Mouse (Mus musculus): ENCODE results near the gene Trappc3. TPM values are rescaled to one million over a fixed set of nuclear protein-coding genes. Genes with fewer than 3 reads are reported as not detected.
"Not testable (repeated sequence)": the region's sequence is repeated elsewhere in the genome, so short reads cannot be mapped to it uniquely, and the experiment has no call there.

Gene Trappc3
- 59.6 and 72.8 TPM in 2 replicates for polyA plus RNA-seq (2012; rRNA removed)

GRCm38 (mm10) chr4:126262119-126262807, at the start of gene Trappc3:
Trappc3 (plus strand) TSS chr4:126262325.
- peak; percentile 56 for DNase-seq (ENCODE audit: low read depth)

- DNase-seq (ENCODE audit: low read depth) = no peak
Observed at GRCm38 (mm10) chr4:126217771-126218170, 44.4 kb upstream of the Trappc3 start.

- not testable (repeated sequence) for DNase-seq (ENCODE audit: low read depth)
Observed at GRCm38 (mm10) chr4:126219540-126219939, 42.6 kb upstream of the Trappc3 start.

GRCm38 (mm10) chr4:126220045-126220444, 42.1 kb upstream of the Trappc3 start:
- no peak for DNase-seq (ENCODE audit: low read depth)

GRCm38 (mm10) chr4:126222631-126223030, 39.5 kb upstream of the Trappc3 start:
- DNase-seq (ENCODE audit: low read depth) = no peak

GRCm38 (mm10) chr4:126226640-126227039, 35.5 kb upstream of the Trappc3 start:
- no peak for DNase-seq (ENCODE audit: low read depth)

- DNase-seq (ENCODE audit: low read depth) = peak; percentile 37
Observed at GRCm38 (mm10) chr4:126227077-126227761, 34.9 kb upstream of the Trappc3 start.

- DNase-seq (ENCODE audit: low read depth) = no peak
Observed at GRCm38 (mm10) chr4:126228144-126228543, 34.0 kb upstream of the Trappc3 start.

GRCm38 (mm10) chr4:126229900-126230299, 32.2 kb upstream of the Trappc3 start:
- no peak for DNase-seq (ENCODE audit: low read depth)

GRCm38 (mm10) chr4:126233676-126234308, 28.3 kb upstream of the Trappc3 start:
- no peak for DNase-seq (ENCODE audit: low read depth)

GRCm38 (mm10) chr4:126234496-126235175, 27.5 kb upstream of the Trappc3 start:
- no peak for DNase-seq (ENCODE audit: low read depth)

- no peak for DNase-seq (ENCODE audit: low read depth)
Observed at GRCm38 (mm10) chr4:126235191-126235590, 26.9 kb upstream of the Trappc3 start.

- DNase-seq (ENCODE audit: low read depth) = no peak
Observed at GRCm38 (mm10) chr4:126236467-126237280, 25.5 kb upstream of the Trappc3 start.

GRCm38 (mm10) chr4:126237721-126238242, 24.3 kb upstream of the Trappc3 start:
- DNase-seq (ENCODE audit: low read depth) = no peak

GRCm38 (mm10) chr4:126239862-126240475, 22.2 kb upstream of the Trappc3 start:
- no peak for DNase-seq (ENCODE audit: low read depth)

GRCm38 (mm10) chr4:126241956-126242355, 20.2 kb upstream of the Trappc3 start:
- DNase-seq (ENCODE audit: low read depth) = no peak

GRCm38 (mm10) chr4:126242510-126242909, 19.6 kb upstream of the Trappc3 start:
- no peak for DNase-seq (ENCODE audit: low read depth)

- no peak for DNase-seq (ENCODE audit: low read depth)
Observed at GRCm38 (mm10) chr4:126246202-126246889, 15.8 kb upstream of the Trappc3 start.

- DNase-seq (ENCODE audit: low read depth) = no peak
Observed at GRCm38 (mm10) chr4:126248261-126248868, 13.8 kb upstream of the Trappc3 start.

GRCm38 (mm10) chr4:126250659-126251058, 11.5 kb upstream of the Trappc3 start:
- DNase-seq (ENCODE audit: low read depth) = no peak

Measured in gonadal fat pad, adult 2 months (tissue).